Mouse (Mus musculus): ENCODE results near the gene Lemd2.

Lemd2 gene

DNA sequence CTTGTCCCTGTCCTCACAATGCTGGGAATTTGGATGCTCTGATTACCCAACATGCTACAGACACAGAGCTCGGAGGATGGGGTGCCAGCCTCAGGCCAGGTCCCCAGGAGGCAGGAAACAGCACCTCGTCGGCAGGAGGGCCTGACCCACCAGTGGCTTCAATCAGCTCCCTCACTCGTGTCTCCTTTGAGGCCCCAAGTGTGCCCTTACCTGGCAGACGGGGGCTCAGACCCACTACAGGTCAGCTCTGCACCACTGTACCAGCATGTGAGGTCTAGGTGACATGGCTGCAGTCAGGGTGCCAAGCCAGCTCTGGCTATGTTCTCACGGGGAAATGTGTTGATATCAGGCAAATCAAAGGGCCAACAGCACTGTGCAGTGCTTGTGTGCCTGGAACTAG is 13.1 kb downstream of the Lemd2 start:
- in situ Hi-C loops (cut with MseI, MboI), result no loop called here

DNA sequence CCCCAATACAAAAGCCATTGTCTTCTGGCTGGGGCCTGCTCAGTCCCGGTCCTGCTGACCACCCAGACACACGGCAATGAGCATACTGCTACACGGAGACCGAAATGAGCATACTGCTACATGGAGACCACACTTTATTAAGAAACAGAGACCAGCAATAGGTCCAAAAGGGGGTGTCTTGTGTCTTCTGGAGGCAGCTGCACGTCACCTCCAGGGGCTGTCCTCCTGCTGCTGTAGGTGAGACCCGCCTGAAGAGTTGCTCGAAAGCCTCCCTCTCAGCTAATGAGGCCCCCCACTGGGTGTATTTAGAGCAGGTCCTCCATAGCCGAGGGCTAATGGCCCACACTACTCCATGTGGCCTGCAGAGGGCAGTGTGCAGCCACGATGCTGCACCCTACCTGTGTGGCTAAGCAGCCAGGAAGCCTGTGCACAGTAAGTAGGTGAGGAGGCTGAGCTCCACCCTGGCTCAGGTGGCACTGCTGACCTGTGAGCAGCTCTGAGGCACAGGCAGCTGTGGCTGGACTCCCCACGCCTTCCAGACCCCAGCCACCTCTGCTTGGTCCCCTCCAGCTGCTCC is 14.5 kb downstream of the Lemd2 start:
- in situ Hi-C loops (cut with MseI, MboI), result no loop called here

DNA sequence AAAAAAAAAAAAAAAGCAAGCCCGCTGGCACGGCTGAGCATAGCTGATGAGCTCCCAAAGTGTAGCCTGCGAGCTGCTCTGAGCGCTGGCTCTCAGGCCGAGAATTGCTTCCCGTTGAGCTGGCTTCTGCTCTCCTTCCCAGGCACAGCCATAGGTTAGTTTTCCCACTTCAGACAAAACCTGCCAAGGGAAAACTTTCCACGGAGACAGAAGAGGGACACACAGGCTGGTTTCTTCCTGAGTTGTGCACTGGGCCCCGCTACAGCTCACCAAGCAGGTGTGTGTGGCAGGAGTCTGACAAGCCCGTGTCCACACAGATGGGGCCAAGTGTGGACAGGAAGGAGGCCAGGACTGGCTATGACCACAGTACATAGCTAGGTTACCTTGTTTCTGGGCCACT is 15.4 kb downstream of the Lemd2 start:
- in situ Hi-C loops (cut with MseI, MboI), result no loop called here

DNA sequence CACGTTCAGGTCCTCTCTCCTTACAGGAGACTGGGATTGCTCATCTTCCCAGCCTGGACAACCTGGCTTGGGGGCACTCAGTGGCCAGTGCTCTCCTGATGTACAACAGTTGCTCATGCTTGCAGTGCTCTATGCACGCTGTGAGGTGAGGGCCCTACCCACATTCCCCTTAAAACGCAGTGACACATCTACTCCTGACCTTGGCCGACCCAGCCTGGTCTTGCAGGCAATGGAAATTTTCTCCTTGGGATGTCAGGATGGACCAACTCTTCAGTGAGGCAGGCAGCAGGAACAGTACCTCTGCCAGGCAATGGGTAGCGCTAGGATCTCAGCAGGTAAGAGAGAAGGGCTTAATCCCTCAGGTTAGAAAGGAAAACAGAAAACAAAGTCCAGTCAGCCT is 17.2 kb downstream of the Lemd2 start:
- in situ Hi-C loops (cut with MseI, MboI), result no loop called here

DNA sequence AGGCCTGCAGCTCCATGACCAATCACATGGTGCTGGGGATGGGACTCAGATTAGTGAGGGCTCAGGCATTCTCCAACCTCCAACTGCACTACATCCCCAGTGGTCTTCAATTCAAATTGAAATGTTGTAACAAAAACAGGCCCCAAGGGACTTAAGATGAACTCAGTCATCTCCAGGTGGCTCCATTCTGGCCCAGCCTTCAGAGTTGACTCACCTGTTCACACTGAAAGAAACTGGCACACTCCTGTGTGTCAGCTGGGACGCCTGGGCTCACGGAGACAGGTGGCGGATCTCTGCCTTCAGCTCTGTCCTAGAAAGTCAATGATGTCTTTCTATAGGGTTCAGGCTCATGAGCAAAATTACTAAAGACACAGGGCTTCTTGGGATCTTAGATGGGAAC is 18.2 kb downstream of the Lemd2 start:
- in situ Hi-C loops (cut with MseI, MboI), result no loop called here

- in situ Hi-C loops (cut with MseI, MboI), result no loop called here
Measured at GRCm38 (mm10) chr17:27183667-27184292, 20.5 kb downstream of the Lemd2 start.

DNA sequence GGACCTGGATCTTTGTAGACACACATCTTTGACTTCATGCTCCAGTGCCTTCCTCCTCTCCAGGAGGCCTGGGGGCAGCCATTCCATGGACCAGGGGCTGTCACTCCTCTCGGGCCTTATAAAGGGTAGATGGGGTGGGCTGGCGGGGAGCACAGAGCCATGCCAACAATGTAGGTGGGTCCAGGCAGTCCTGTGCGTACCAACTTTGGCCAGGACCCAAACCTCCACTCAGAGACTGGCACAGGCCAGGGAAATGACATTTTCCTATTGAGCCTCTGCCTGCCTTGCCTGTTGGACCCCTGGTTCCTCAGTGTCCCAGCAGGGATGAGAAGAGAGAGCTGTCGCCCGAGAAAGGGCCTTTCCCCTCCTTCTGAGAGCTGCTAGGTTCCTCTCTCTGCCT is 21.9 kb downstream of the Lemd2 start:
- in situ Hi-C loops (cut with MseI, MboI), result no loop called here

GRCm38 (mm10) chr17:27181666-27182065 is 22.6 kb downstream of the Lemd2 start:
- in situ Hi-C loops (cut with MseI, MboI), result no loop called here

GRCm38 (mm10) chr17:27179681-27180280 is 24.5 kb downstream of the Lemd2 start:
- in situ Hi-C loops (cut with MseI, MboI), result no loop called here

GRCm38 (mm10) chr17:27178427-27179177 is 25.7 kb downstream of the Lemd2 start:
- in situ Hi-C loops (cut with MseI, MboI), result no loop called here

DNA sequence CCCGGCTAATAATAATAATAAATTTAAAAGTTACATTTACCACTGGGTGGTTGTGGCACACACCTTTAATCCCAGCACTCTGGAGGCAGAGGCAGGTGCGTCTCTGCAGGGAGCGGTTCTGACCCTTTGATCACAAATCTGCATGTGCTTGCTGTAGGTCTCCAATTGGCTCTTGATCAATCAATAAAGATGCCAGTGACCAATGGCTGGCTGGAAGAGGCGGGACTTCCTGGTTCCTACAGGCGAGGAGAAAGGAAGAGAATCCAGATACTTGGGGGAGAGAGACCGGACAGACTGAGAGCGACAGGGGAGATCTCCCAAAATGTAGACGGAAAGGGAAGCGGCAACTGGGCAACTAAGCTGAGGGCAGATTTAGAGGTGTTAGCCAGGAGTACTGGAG is 26.2 kb downstream of the Lemd2 start:
- in situ Hi-C loops (cut with MseI, MboI), result no loop called here

- in situ Hi-C loops (cut with MseI, MboI), result no loop called here
Measured at GRCm38 (mm10) chr17:27176754-27177153, 27.5 kb downstream of the Lemd2 start.

- in situ Hi-C loops (cut with MseI, MboI), result no loop called here
Measured at GRCm38 (mm10) chr17:27176287-27176686, 28.0 kb downstream of the Lemd2 start.

DNA sequence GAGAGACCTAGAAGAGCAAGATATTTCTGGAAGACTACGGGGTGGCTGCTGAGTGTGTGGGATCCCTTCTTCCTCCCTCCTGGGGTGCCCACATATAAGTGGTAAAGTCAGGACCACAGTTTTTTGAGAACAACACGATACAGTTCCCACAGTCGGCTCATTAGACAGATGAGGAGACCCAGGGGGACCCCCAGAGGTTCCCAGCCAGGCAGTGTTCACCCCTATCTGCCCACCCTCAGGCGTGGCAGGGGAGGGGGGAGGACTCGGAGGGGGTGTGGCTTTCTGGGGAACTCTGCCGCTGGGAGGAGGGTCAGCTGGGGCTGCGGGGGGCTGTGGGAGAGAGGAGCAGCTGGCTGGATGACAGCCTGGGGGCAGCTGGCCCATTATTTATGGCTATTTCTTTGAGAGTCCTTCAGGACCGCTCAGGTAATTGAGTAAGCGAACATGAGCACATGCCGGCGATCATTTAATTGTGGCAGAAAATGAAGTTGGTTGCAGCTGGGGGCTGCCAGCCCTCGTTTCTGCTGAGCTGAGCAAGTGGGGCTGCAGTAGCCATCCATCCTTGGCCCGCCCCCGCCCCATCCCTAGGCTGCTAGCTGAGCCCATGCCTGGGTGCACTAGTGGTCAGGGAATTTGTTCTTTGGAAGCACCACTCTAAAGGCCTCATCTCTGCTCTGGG is 28.9 kb downstream of the Lemd2 start:
- in situ Hi-C loops (cut with MseI, MboI), result no loop called here

DNA sequence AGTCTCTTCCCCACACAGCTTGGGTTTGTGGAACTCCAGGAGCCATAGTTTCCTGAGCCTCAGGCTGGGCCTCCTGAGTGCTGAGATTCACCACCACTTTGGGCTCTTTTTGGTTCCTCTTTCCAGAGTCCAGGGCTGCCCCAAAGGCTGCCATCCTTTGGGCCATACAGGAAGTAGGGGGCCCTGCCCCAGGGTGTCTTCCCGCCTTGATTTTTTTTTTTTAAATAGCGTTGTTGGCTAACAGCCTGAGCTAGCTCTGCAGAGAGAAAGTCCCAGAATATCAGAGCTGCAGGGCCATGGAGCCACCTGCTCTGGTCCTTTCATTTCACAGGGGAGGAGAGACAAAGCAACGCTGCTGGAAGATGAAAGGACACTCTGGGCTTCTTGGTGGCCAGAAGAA is 30.6 kb downstream of the Lemd2 start:
- in situ Hi-C loops (cut with MseI, MboI), result no loop called here

GRCm38 (mm10) chr17:27172459-27172858 is 31.8 kb downstream of the Lemd2 start:
- in situ Hi-C loops (cut with MseI, MboI), result no loop called here

DNA sequence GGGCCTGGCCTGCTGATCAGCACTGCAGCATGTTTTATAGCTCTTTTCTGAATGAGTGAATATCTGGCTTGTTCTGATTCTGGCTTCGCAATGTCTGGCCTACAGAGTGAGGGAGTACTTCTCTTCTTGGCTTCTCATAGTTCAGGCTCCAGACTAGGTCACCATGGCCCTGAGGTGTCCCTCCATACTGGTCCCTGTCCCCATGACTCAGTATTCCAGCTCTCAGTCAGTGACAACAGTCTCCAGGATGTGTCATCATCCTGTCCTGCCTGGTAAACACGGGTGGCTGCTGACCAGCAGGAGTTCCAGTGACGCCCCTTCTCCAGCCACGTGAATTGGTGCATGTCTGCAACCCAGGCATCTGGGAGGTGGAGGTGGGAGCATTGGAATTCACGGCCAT is 33.1 kb downstream of the Lemd2 start:
- in situ Hi-C loops (cut with MseI, MboI), result no loop called here

DNA sequence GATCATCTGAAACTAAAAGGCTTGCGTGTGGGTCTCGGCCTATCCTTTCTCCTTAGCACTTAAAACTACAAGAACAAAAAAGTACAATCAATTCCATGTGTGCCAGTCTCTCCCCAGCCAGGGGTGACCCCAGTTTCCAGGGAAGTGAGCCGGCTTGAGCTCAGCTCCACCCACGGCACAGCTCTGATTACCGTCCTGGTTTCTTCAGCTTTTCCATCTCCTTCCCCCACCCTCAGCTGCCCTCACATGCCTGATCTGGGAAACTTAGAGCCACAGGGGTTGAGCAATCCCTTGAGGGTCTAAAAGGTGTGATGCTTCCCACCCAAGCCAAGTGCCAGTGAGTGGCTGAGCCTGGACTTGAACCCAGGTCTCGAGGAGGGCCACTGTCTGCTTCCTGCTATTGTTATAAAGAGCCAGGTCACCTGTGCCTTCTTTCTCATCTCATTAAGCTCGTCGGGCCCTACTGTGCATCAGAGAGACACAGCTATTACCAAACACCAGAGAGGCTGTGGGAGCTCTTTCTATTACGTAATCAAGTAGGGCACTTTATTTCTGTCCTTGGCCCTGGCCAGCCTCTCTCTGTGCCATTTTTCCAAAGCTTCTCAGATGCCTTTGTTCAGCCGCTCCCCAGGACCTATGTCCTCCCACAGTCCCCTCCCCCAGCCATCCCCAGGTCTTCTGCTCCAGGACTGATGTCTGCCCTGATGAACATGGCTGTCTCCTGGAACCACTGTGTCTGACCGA is 34.1 kb downstream of the Lemd2 start:
- in situ Hi-C loops (cut with MseI, MboI), result loop anchor here in 1 of 2 experiments (10.0 kb wide), 1 partner anchor 325 kb away; no protein-coding TSS in a partner anchor

GRCm38 (mm10) chr17:27168569-27168968 is 35.7 kb downstream of the Lemd2 start:
- in situ Hi-C loops (cut with MseI, MboI), result loop anchor here in 1 of 2 experiments (10.0 kb wide), 1 partner anchor 326 kb away; no protein-coding TSS in a partner anchor

- in situ Hi-C loops (cut with MseI, MboI), result loop anchor here in 1 of 2 experiments (10.0 kb wide), 1 partner anchor 327 kb away; no protein-coding TSS in a partner anchor
Measured at GRCm38 (mm10) chr17:27167545-27167944, 36.7 kb downstream of the Lemd2 start, which contains the start of gene Ip6k3. Ip6k3 (minus strand) TSS chr17:27167795.

GRCm38 (mm10) chr17:27166901-27167300 is 37.4 kb downstream of the Lemd2 start:
- in situ Hi-C loops (cut with MseI, MboI), result loop anchor here in 1 of 2 experiments (10.0 kb wide), 1 partner anchor 328 kb away; no protein-coding TSS in a partner anchor

Measured in mouse trophoblast stem cell (cell line).